Mouse (Mus musculus): Measurements from ENCODE around the gene Klhl3. TPM values are rescaled to one million over a fixed set of nuclear protein-coding genes. Genes with fewer than 3 reads are reported as not detected.

Klhl3 gene
- total RNA-seq, 2 experiments from 2014 or later, result 4.3 to 4.8 TPM

- no peak for DNase-seq
Measured at GRCm38 (mm10) chr13:58126862-58127765, 13.7 kb upstream of the Klhl3 start.

GRCm38 (mm10) chr13:58126126-58126525 is 12.7 kb upstream of the Klhl3 start:
- intact Hi-C loops (cut with DNase I), result no loop called here
- peak; percentile 67 to 73 for DNase-seq

More at GRCm38 (mm10) chr13:58126862-58127765, 13.7 kb upstream of the Klhl3 start:
- intact Hi-C loops (cut with DNase I), result no loop called here

- intact Hi-C loops (cut with DNase I), result no loop called here
- no peak for DNase-seq
Measured at GRCm38 (mm10) chr13:58124989-58125388, 11.6 kb upstream of the Klhl3 start.

GRCm38 (mm10) chr13:58124278-58124677 is 10.9 kb upstream of the Klhl3 start:
- intact Hi-C loops (cut with DNase I), result no loop called here
- no peak for DNase-seq

- no peak for DNase-seq
- intact Hi-C loops (cut with DNase I), result no loop called here
Measured at GRCm38 (mm10) chr13:58123381-58123780, 10.0 kb upstream of the Klhl3 start.

GRCm38 (mm10) chr13:58122786-58123297 is 9.4 kb upstream of the Klhl3 start:
- peak in 1 of 2 experiments; percentile 41 for DNase-seq
- intact Hi-C loops (cut with DNase I), result no loop called here

GRCm38 (mm10) chr13:58117318-58118017 is 4.1 kb upstream of the Klhl3 start:
- intact Hi-C loops (cut with DNase I), result loop anchor here (1.0 kb wide), 1 partner anchor 105 kb away; no protein-coding TSS in a partner anchor
- peak; percentile 74 to 88 for DNase-seq

- DNase-seq, result no peak
- intact Hi-C loops (cut with DNase I), result loop anchor here (1.0 kb wide), 1 partner anchor 104 kb away; no protein-coding TSS in a partner anchor
Measured at GRCm38 (mm10) chr13:58116801-58117200, 3.4 kb upstream of the Klhl3 start.

DNA sequence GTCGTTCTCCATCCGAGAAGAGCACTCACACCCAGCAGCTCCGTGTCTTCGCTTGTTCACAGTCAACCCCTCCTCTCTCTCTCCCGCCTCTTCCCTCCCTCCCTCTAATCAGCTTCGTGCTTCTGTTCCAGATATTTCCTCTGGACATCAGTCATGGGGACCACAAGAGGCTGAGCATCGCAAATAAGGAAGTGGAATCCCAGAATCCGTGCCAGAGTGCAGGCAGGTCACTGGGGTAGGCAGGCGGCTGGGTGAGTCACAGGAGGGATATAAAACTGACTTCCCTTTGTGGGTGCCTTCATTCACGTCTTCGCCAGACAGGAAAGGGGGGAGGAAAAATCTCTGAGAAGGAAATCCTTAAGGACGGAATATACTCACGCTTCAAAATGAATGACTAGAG is 1.8 kb upstream of the Klhl3 start:
- DNase-seq, result peak; percentile 57 to 63
- intact Hi-C loops (cut with DNase I), result no loop called here

- peak in 1 of 2 experiments; percentile 54 for DNase-seq
- intact Hi-C loops (cut with DNase I), result loop anchor here (1.0 to 2.0 kb wide), 3 partner anchors 46 to 82 kb away; no protein-coding TSS in a partner anchor
Measured at GRCm38 (mm10) chr13:58112601-58113041, 771 bp downstream of the Klhl3 start.

GRCm38 (mm10) chr13:58112191-58112590 is 1.2 kb downstream of the Klhl3 start:
- DNase-seq, result no peak
- intact Hi-C loops (cut with DNase I), result loop anchor here (2.0 kb wide), 2 partner anchors 45 to 81 kb away; no protein-coding TSS in a partner anchor

DNA sequence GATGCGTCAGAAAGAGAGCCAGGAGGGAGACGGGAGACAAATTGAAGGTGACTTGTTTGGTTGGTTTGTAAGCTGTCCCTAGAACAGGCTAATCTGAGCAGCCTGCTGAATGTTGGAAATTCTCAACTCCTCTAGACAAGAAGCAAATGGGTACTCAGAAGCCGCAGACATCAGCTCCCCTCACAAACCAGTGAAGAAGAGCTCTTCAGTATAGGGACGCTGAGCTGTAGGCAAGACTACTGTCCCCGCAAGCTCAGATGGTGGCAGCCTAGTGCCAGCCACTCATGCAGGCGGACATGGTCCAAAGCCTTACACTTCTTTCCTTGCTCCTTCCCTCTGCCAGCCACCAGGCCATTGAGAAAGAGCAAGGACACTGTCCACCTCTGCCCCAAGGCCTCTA is 2.1 kb downstream of the Klhl3 start:
- no peak for DNase-seq
- intact Hi-C loops (cut with DNase I), result no loop called here

DNA sequence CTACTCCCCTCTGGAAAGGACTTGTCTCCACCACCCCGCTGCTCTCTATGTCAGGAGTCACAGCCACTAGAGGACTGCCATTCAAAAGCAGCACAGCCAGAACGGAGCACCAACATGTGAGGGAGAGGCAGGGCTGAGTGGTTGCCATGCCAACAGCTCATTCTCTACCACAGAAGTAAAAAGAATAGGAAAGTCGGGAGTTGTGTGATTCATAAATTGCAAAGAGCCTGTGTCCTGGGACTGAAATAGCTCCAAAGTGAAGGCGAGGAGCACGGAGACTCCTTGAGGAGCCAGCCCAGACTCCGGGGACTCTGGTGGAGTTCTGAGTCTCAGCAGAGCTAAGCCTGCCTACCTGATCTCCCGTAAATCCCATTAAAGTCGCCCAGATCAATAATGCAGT is 22.7 kb downstream of the Klhl3 start:
- no peak for DNase-seq
- intact Hi-C loops (cut with DNase I), result no loop called here

DNA sequence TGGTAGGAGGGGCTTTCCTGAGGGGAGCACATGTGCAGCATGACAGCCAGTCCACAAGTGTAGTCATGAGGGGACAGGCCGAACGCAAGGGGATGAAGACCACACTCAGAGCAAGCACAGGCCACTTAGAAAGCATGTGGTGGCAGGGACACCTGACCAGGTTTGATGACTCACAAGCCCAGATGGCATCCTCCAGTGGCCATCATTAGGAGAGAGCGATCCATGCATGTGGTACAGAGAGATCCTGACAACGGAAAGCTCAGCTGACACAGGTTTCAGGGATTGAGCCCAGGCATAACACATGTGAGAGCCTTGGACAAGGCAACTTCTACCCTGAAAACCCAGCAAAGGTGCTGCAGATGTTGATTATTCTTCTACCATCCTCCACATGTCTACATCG is 29.0 kb downstream of the Klhl3 start:
- intact Hi-C loops (cut with DNase I), result no loop called here

GRCm38 (mm10) chr13:58083521-58083920 is 29.9 kb downstream of the Klhl3 start:
- intact Hi-C loops (cut with DNase I), result no loop called here
- DNase-seq, result no peak

More for the DNA sequence above, 29.0 kb downstream of the Klhl3 start:
- DNase-seq, result no peak

DNA sequence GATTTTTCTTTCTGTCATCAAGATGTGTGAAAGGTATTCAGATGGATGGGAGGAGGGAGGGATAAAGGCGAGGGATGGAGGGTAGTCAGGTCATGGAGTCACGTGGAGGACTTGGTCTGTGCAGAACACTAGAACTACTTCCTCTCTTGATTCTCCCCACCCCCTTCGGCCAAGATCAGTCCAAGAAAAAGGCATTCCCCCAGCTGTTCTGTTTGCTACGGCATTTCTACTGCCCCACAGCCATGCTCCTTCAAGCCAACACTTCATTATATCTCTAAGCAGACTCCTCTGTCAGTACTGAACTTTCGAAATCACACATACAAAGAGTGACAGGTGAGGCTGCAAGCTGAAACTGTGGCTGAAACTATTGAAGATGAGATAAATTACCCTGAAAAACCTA is 30.3 kb downstream of the Klhl3 start:
- no peak for DNase-seq
- intact Hi-C loops (cut with DNase I), result no loop called here

GRCm38 (mm10) chr13:58078361-58078760 is 35.0 kb downstream of the Klhl3 start:
- DNase-seq, result no peak
- intact Hi-C loops (cut with DNase I), result no loop called here

GRCm38 (mm10) chr13:58074881-58075280 is 38.5 kb downstream of the Klhl3 start:
- no peak for DNase-seq
- intact Hi-C loops (cut with DNase I), result no loop called here

DNA sequence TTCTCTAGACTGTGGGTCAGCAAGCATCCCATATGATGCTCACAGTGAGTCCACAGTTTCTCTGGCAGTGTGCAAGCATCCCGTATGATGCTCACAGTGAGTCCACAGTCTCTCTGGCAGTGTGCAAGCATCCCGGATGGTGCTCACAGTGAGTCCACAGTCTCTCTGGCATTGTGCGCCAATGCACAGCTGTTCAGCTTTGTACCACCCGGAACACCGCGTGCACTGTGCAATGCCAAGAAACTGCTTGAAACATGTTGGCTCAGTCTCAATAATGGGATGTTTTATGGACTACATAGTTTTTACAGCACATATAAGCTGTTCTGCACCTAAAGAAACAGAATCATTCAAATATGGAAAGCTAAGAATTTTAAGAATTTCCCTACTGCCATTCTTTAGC is 38.9 kb downstream of the Klhl3 start:
- intact Hi-C loops (cut with DNase I), result no loop called here
- no peak for DNase-seq

GRCm38 (mm10) chr13:58073254-58073882 is 40.0 kb downstream of the Klhl3 start:
- intact Hi-C loops (cut with DNase I), result no loop called here
- no peak for DNase-seq

- intact Hi-C loops (cut with DNase I), result no loop called here
- DNase-seq, result no peak
Measured at GRCm38 (mm10) chr13:58071209-58071608, 42.2 kb downstream of the Klhl3 start.
